Mouse (Mus musculus) heart, adult 2 months (tissue): ENCODE data around the gene Gm10134.

Experiments used
- CTCF ChIP-seq: fragments of 200-600 bp; IDR thresholded peaks from 2 replicates; pipeline ENCODE4 v1.8.1; 2022; ENCODE audit warnings: antibody characterized with exemption, mild to moderate bottlenecking, moderate library complexity
- EP300 ChIP-seq: fragments of 200-500 bp; IDR thresholded peaks from 2 replicates; pipeline ENCODE4 v1.6.1; 2011; ENCODE audit warnings: low read depth, low read length, control low read depth; ENCODE audit not compliant: insufficient read depth
- POLR2A ChIP-seq: fragments of 200-500 bp; IDR thresholded peaks from 2 replicates; pipeline ENCODE4 v1.6.1; 2011; ENCODE audit warnings: mild to moderate bottlenecking, low read depth, low read length, control low read depth; ENCODE audit not compliant: insufficient read depth

DNA sequence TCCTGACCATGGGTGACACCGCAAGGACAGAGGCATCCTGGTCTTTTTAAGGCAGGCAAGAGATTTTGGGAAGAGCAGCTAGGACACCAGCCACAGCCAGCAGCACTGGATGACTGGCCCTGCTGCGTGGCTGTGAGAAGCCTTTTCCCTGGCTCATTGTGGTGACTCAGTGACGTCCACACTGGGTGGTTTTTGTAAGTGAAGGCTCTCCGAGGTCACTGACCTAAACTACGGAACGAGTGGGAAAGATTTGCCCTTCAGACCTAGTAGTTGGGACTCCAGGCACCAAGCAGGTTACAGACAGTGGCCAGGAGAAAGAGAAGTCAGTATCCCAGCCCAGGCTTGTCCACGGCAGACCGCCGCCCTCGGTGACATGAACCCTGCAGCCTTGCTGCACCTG lies 18.5 kb downstream of the Gm10134 start:
- TF ChIP-seq POLR2A = no peak
- TF ChIP-seq CTCF = no peak
- no peak for TF ChIP-seq EP300
